Mouse (Mus musculus): ENCODE measurements around the gene Mfsd1. TPM values are rescaled to one million over a fixed set of nuclear protein-coding genes. Genes with fewer than 3 reads are reported as not detected.
A peak's percentile ranks its signal among the peaks of the same experiment; 100 is the strongest.

Gene Mfsd1
- total and polyA plus RNA-seq, 3 experiments = 44.3 to 95.7 (median 56.8) TPM

GRCm38 (mm10) chr3:67576724-67577123 lies 5.8 kb upstream of the Mfsd1 start:
- dilution Hi-C loops (cut with MboI; ENCODE audit: extremely low pct_ligation_motif_present, extremely low pct_unique_long_range_greater_than_20kb, low sequenced_read_pairs) = no loop called here
- Histone ChIP-seq H3K36me3 (replicated peaks in 1 of 2; ENCODE audit: control insufficient read depth in 1 of 2, insufficient read depth in 1 of 2, low read length in 1 of 2) (no peaks in the 10 kb centered on the region), H3K4me3 (replicated peaks in 1 of 3; ENCODE audit: low read depth in 2 of 3, low read length in 2 of 3, poor library complexity in 1 of 3) (peak overlapping the region; percentile 32 to 62 (median 45)), H3K9me3 (replicated peaks; ENCODE audit: low read length) (peaks cover 2% of the 10 kb centered on the region), H3K4me1 (ENCODE audit: control insufficient read depth in 1 of 2, insufficient read depth in 2 of 2) (peaks cover 10 to 47% of the 10 kb centered on the region in 2 experiments), H3K27me3 (replicated peaks) (no peaks in the 10 kb centered on the region), H3K79me2 (replicated peaks; ENCODE audit: control insufficient read depth, extremely low read depth, insufficient read depth, poor library complexity, severe bottlenecking) (no peaks in the 10 kb centered on the region), H3K9ac (ENCODE audit: insufficient read depth, low read depth) (peak overlapping the region; percentile 82), H3K4me2 (ENCODE audit: insufficient read depth, low read depth, poor library complexity, severe bottlenecking) (peak overlapping the region; percentile 92), H3K27ac (ENCODE audit: insufficient read depth, low read depth) (peak overlapping the region; percentile 98)
- in situ Hi-C loops (cut with MboI; ENCODE audit: low pct_ligation_motif_present, low pct_unique_long_range_greater_than_20kb, low sequenced_read_pairs) = no loop called here
- DNase-seq (ENCODE audit: extremely low read depth) = peak; percentile 81
- no peak for TF ChIP-seq CHD2 (IDR thresholded peaks at IDR 0.05; ENCODE audit: low read length)
- peak; percentile 51 for TF ChIP-seq BHLHE40 (IDR thresholded peaks at IDR 0.05; ENCODE audit: low read depth, low read length)
- peak; percentile 4 for TF ChIP-seq RAD21 (IDR thresholded peaks at IDR 0.05; ENCODE audit: low read depth, low read length)
- no peak for TF ChIP-seq POLR2AphosphoS2 (IDR thresholded peaks at IDR 0.05; ENCODE audit: low read depth, low read length)
- no peak for TF ChIP-seq PAX5 (IDR thresholded peaks at IDR 0.05; ENCODE audit: low read length)
- no peak for TF ChIP-seq ZMIZ1 (IDR thresholded peaks at IDR 0.05; ENCODE audit: low read depth, low read length)
- TF ChIP-seq E2F4 (IDR thresholded peaks at IDR 0.05; ENCODE audit: insufficient replicate concordance, low read depth, low read length) = no peak
- TF ChIP-seq NELFE (IDR thresholded peaks at IDR 0.05; ENCODE audit: low read depth, low read length) = no peak
- TF ChIP-seq ELF1 (IDR thresholded peaks at IDR 0.05; ENCODE audit: low read depth, low read length) = no peak
- TF ChIP-seq ZNF384 (IDR thresholded peaks at IDR 0.05; ENCODE audit: low read depth, low read length) = no peak
- TF ChIP-seq JUN (IDR thresholded peaks at IDR 0.05; ENCODE audit: insufficient read depth, low read depth, low read length) = peak; percentile 24; the same call in 1 of the 2 replicates
- no peak for TF ChIP-seq MAX (IDR thresholded peaks at IDR 0.05; ENCODE audit: low read length)
- TF ChIP-seq CHD1 (IDR thresholded peaks at IDR 0.05; ENCODE audit: low read depth, low read length) = no peak
- TF ChIP-seq ZKSCAN1 (IDR thresholded peaks at IDR 0.05; ENCODE audit: borderline replicate concordance, low read depth, low read length) = no peak
- TF ChIP-seq TCF12 (IDR thresholded peaks at IDR 0.05; ENCODE audit: low read depth, low read length) = no peak; the same call in 1 of the 2 replicates
- no peak for TF ChIP-seq GABPA (IDR thresholded peaks at IDR 0.05; ENCODE audit: insufficient replicate concordance, low read depth, low read length)
- no peak for TF ChIP-seq ZC3H11A (IDR thresholded peaks at IDR 0.05; ENCODE audit: low read depth, low read length)
- 0 out of 2 replicates have a peak, but pooled peaks have one; percentile 21 for TF ChIP-seq MAFK (IDR thresholded peaks at IDR 0.05; ENCODE audit: insufficient replicate concordance, low read length)
- TF ChIP-seq RCOR1 (conservative IDR thresholded peaks at IDR 0.05; ENCODE audit: low read depth, low read length) = no peak
- 0 out of 2 replicates have a peak, but pooled peaks have one; percentile 40 for TF ChIP-seq KAT2A (IDR thresholded peaks at IDR 0.05; ENCODE audit: insufficient replicate concordance, low read length)
- TF ChIP-seq TBP (conservative IDR thresholded peaks at IDR 0.05; ENCODE audit: low read depth, low read length) = no peak; the same call in 1 of the 2 replicates
- TF ChIP-seq MEF2A (IDR thresholded peaks at IDR 0.05; ENCODE audit: borderline replicate concordance, low read depth, low read length) = peak; percentile 78
- no peak for TF ChIP-seq MAZ (IDR thresholded peaks at IDR 0.05; ENCODE audit: low read depth, low read length)
- no peak for TF ChIP-seq NRF1 (IDR thresholded peaks at IDR 0.05; ENCODE audit: low read depth, low read length)
- no peak for TF ChIP-seq USF2 (conservative IDR thresholded peaks at IDR 0.05; ENCODE audit: low read depth, low read length)
- TF ChIP-seq HCFC1 (IDR thresholded peaks at IDR 0.05; ENCODE audit: low read depth, low read length) = no peak
- peak in 1 of 2 experiments; percentile 39; a peak in 2 of 4 replicates for TF ChIP-seq CTCF (conservative IDR thresholded peaks at IDR 0.05 in 1 of 2, IDR thresholded peaks at IDR 0.05 in 1 of 2; ENCODE audit: low read depth in 2 of 2, low read length in 2 of 2)
- TF ChIP-seq UBTF (IDR thresholded peaks at IDR 0.05; ENCODE audit: low read depth, low read length) = peak; percentile 71; the same call in 1 of the 2 replicates
- TF ChIP-seq IRF4 (IDR thresholded peaks at IDR 0.05; ENCODE audit: low read depth, low read length) = peak; percentile 64
- no peak for TF ChIP-seq MYC (IDR thresholded peaks at IDR 0.05; ENCODE audit: low read depth, low read length)
- peak; percentile 29; the same call in 1 of the 2 replicates for TF ChIP-seq MXI1 (IDR thresholded peaks at IDR 0.05; ENCODE audit: low read depth, low read length)
- TF ChIP-seq ETS1 (conservative IDR thresholded peaks at IDR 0.05; ENCODE audit: low read depth, low read length) = peak; percentile 65
- peak; percentile 81 for TF ChIP-seq EP300 (IDR thresholded peaks at IDR 0.05; ENCODE audit: low read length)
